13 mouse cellular contexts compared by ENCODE assay signal in the genomic region with DNA sequence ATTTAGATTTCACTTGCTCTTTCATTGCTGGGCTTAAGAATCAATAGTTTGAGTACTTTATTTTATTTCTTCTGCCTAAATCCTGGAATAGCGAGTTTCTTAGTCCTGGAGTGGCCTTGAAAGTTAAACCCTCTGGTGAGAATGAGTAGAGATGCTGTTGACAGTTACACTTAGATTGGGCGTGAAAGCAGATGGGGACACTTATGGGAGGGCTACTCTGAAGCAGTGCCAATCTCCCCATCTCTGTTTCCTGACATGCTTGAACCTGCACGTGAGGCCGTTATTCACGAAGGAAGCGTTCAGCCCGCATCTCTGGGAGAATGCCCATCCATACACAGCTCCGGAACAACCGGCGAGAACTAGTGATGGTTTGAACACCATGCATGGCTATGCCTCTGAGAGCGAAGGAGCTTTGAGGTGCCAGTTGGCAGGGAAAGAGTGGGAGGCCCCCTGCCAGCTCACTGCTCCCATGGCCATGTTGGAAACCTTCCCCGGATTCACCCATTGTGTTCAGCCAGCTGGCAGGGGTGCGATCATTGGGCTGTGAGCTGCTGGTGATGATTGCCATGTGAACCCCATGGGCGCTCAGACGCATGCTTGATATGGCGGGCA.
DNase-seq lines count a peak whose midpoint lies in the region; ATAC-seq lines count a peak whose summit lies in the region.
"Had no signal": no experiment of that assay in that cellular context is flagged by ENCODE, and none has a peak within 500 bp of the region (broad histone marks: within the 10 kb centered on the region; RNA-seq: fewer than 3 reads in every experiment).

No protein-coding gene starts in this region.

- H3K27me3 ChIP-seq in neural tube, embryonic 13.5 days: no peaks in the 10 kb centered on the region
- H3K27me3 ChIP-seq: heart, embryonic 15.5 days; neural tube, embryonic 12.5 days had no signal

- WGBS in neural tube, embryonic 13.5 days: 82% methylated on average over 16 of the region's 16 CpGs

- H3K4me3 ChIP-seq in neural tube, embryonic 13.5 days: no peak overlapping the region
- H3K4me3 ChIP-seq: heart, embryonic 15.5 days; neural tube, embryonic 12.5 days had no signal

- DNase-seq in neural tube, embryonic 10.5 days (ENCODE audit: extremely low spot score, low spot score): no peak
- peak; percentile 63 to 65 for DNase-seq in cerebellum, postnatal 36 days
- peak; percentile 18 to 30 for DNase-seq in layer of hippocampus, postnatal 25 days (ENCODE audit: extremely low spot score in 1 of 2, low spot score in 1 of 2)
- peak; percentile 65 for DNase-seq in right cerebral cortex, postnatal 4 days
- DNase-seq in retina, postnatal 1 day: no peak
- DNase-seq in adrenal gland, adult 8-10 months: no peak
- DNase-seq: kidney, adult 8-10 months; liver; lung, postnatal 36 days had no signal

- no peaks in the 10 kb centered on the region for H3K36me3 ChIP-seq in neural tube, embryonic 13.5 days
- H3K36me3 ChIP-seq: heart, embryonic 15.5 days; neural tube, embryonic 12.5 days had no signal

- no peaks in the 10 kb centered on the region for H3K9me3 ChIP-seq in neural tube, embryonic 13.5 days
- H3K9me3 ChIP-seq: heart, embryonic 15.5 days; neural tube, embryonic 12.5 days had no signal

- peak; percentile 75 for ATAC-seq in neural tube, embryonic 13.5 days (ENCODE audit: low read depth)
- no peak for ATAC-seq in megakaryocyte, adult 5-6 weeks (ENCODE audit: poor library complexity, severe bottlenecking)

- H3K4me1 ChIP-seq in neural tube, embryonic 13.5 days (replicated peaks): no peaks in the 10 kb centered on the region
- H3K4me1 ChIP-seq: heart, embryonic 15.5 days; neural tube, embryonic 12.5 days had no signal

- H3K27ac ChIP-seq in neural tube, embryonic 13.5 days (replicated peaks): no peak overlapping the region
- H3K27ac ChIP-seq: heart, embryonic 15.5 days; neural tube, embryonic 12.5 days had no signal

- no peak overlapping the region for H3K9ac ChIP-seq in neural tube, embryonic 13.5 days
- H3K9ac ChIP-seq: heart, embryonic 15.5 days; neural tube, embryonic 12.5 days had no signal

- no peak overlapping the region for H3K4me2 ChIP-seq in neural tube, embryonic 13.5 days
- H3K4me2 ChIP-seq: heart, embryonic 15.5 days; neural tube, embryonic 12.5 days had no signal

Comparison
In these comparisons a context has a peak if more than half of its experiments do, and no peak if none do; other contexts are left out.
1. DNase-seq: peak in cerebellum, postnatal 36 days (2 of 2), layer of hippocampus, postnatal 25 days (2 of 2) and right cerebral cortex, postnatal 4 days (single experiment); none in neural tube, embryonic 10.5 days (single experiment), retina, postnatal 1 day (single experiment) and adrenal gland, adult 8-10 months (single experiment).